Mouse (Mus musculus) frontal cortex, adult 2 months (tissue): ENCODE results near the gene Gzmf. TPM values are rescaled to one million over a fixed set of nuclear protein-coding genes. Genes with fewer than 3 reads are reported as not detected.
"Not testable (repeated sequence)": the region's sequence is repeated elsewhere in the genome, so short reads cannot be mapped to it uniquely, and the experiment has no call there.

Source experiments
- DNase-seq, 2 experiments: peaks; one replicate each; pipeline ENCODE4 v3.0.0; 2022; ENCODE audit warnings: low spot score in 1 of 2; ENCODE audit errors: extremely low spot score in 1 of 2
- polyA plus RNA-seq: library from polyadenylated mRNA; depleted of rRNA; stranded (reverse); fragments of >200 nt; gene quantifications from 2 replicates; pipeline ENCODE4 v1.2.3, GENCODE M21; 2012; rRNA removed

Gene Gzmf
- 1.4 and 3.7 TPM in 2 replicates for polyA plus RNA-seq

- DNase-seq, result no peak
These were observed at the start of gene Gzmf for GRCm38 (mm10) chr14:56211317-56211716. TSS of gene Gzmf (minus strand) at chr14:56211417.

DNA sequence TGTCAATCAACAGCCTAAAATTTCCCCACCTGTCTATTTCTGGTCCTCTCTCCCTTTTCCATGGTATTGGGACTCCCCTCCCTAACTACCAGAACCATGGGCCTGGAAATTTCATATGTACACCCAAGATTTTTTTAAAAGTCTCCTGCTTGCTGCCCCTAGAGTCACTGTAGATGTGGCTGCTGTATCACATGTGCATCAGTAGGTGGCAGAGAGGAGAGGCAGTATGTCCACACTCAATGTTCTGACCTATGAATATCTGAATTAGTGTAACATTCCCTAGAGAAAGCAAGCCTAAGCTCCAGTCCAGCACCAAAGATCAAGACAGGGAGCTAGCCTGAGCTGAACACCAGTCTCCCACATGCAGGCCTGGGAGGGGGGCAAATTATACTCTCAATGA, 29.2 kb upstream of the Gzmf start:
- no peak for DNase-seq

GRCm38 (mm10) chr14:56234556-56234955, 23.3 kb upstream of the Gzmf start, which contains the start of gene Gzmc:
TSS of gene Gzmc (minus strand) at chr14:56234656.
- DNase-seq, result no peak

GRCm38 (mm10) chr14:56205613-56206012, 5.6 kb downstream of the Gzmf start:
- no peak for DNase-seq

- peak in 1 of 2 experiments; percentile 14 for DNase-seq
These were observed 6.2 kb downstream of the Gzmf start for GRCm38 (mm10) chr14:56205021-56205420.

- DNase-seq, result peak; percentile 15 to 83
These were observed 7.2 kb downstream of the Gzmf start for GRCm38 (mm10) chr14:56203975-56204374.

DNA sequence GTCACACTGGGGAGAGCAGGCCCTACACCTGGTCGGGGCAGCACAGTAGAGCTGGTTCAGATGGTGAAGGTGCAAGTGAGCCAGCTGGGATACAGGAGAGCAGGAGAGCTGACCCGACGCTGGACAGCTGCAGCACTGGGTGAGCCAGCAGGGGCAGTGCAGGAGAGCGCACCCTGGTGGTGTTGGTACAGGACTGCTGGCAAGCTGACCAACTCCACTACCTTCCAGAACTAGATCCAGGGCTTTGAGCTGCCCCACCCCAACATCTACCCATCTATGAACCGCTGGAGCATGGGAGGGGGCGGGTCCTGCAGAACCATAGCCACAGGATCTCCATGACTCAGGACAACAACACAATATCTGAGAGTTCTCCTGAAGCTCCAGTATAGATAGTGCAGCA, 24.3 kb downstream of the Gzmf start:
- DNase-seq, result no peak

- DNase-seq, result no peak
These were observed 24.7 kb downstream of the Gzmf start for GRCm38 (mm10) chr14:56186521-56186920.

- DNase-seq, result peak in 1 of 2 experiments; percentile 45
These were observed 33.6 kb downstream of the Gzmf start for GRCm38 (mm10) chr14:56177651-56178050.

DNA sequence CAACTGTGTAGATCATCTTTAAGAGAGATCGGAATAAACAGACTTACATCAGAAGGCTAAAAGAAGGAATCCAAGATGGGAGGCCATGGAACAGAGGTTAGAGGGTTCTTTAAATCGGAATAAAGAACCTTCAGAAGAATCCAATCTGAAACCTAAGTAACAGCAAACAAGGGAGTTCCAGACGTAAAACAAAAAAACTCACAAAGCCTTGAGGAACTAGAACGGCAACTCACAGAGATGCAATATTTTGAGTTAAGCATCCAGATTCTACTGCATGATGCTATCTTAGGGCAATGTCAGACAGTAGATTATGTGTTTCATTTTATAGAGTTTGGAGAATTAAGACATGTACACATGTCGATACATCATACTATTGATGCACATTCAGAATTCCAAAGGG, 36.7 kb downstream of the Gzmf start, which contains the start of gene Gzmn:
Gzmn (minus strand) TSS at position 101 of the 400 bp plus-strand sequence.
- DNase-seq, result no peak

GRCm38 (mm10) chr14:56173396-56173795, 37.8 kb downstream of the Gzmf start:
- peak in 1 of 2 experiments; percentile 12 for DNase-seq

- no peak for DNase-seq
These were observed 38.5 kb downstream of the Gzmf start for GRCm38 (mm10) chr14:56172744-56173143.

DNA sequence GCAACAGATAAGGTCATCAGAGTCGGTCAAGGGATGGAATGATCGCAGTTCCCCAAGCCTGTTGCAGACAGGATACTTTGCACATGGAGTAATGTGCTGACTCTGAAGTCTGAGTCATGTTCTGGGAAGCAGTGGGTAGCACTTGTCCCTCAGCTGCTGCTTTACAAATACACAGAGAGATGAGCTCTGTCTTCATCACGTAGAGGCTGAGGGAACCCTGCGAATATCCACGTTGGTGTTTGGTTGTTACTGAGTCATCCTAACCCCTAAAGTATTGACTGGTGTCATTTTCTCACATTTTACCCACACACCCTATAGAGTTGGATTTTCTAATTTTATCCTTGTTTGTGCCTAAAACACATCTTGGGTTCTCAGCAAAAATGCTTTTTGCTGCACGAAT, 43.2 kb downstream of the Gzmf start:
- DNase-seq, result peak; percentile 61 to 66

- DNase-seq, result no peak
These were observed 49.1 kb downstream of the Gzmf start for GRCm38 (mm10) chr14:56162109-56162508.

DNA sequence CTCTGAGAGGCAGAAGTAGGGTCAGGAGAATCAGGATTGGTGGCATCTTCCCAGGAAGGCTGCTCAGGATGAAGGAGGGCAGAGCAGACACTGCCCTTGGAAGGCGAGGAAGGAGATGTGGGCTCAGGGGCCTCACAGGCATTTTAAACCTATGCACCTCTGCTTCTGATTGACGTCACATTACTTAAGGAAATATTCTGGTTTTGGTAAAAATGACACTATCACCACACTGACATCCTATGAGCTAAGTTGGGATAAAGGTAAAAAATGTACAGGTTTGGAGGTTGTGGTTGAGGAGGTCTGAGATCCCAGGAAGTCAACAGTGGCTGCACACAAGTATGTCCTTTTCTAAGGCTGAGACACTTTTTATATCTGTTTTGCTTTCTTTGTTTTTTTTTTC, 51.7 kb downstream of the Gzmf start, which contains the start of gene Gzmg:
Gzmg (minus strand) TSS at position 101 of the 400 bp plus-strand sequence.
- DNase-seq, result not testable (repeated sequence)

DNA sequence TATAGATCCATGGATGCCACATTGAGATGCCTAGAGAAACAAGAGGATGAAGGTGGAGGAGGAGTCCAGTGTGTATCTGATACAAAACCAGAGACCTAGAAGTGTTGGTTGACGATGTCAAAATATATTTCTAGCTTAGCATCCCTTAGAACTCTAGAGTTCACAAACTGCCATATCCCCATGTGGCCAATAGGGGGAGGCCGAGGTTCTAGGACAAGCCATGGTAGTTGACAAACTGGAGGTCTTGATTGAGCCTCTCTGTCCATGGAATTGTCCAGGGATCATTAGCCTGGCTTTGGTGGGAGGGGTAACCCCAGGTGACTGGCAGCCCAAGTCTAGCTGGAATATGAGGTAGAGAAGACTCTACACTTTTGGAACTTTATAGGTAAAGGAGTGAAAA, 55.9 kb downstream of the Gzmf start:
- DNase-seq, result no peak

Other genes starting within 250 kb of the Gzmf start
- not detected in 2 replicates for gene Mcpt1, start 193.4 kb downstream of the Gzmf start, polyA plus RNA-seq
- not detected in 2 replicates for gene Mcpt9, start 180.9 kb downstream of the Gzmf start, polyA plus RNA-seq
- gene Mcpt2, start 169.4 kb downstream of the Gzmf start, polyA plus RNA-seq, result not detected in 2 replicates
- 0.10 TPM in 1 of 2 replicates, not detected in the other for gene Mcpt4, start 149.1 kb downstream of the Gzmf start, polyA plus RNA-seq
- gene Mcpt8, start 126.1 kb downstream of the Gzmf start, polyA plus RNA-seq, result not detected in 2 replicates
- gene Ctsg, start 108.8 kb downstream of the Gzmf start, polyA plus RNA-seq, result 0.20 TPM in 1 of 2 replicates, not detected in the other
- 0.34 and 1.3 TPM in 2 replicates for gene Gzme, start 90.8 kb downstream of the Gzmf start, polyA plus RNA-seq
- 1.2 and 3.4 TPM in 2 replicates for gene Gzmd, start 78.8 kb downstream of the Gzmf start, polyA plus RNA-seq
- gene Gzmg, start 51.8 kb downstream of the Gzmf start, polyA plus RNA-seq, result 1.4 and 3.8 TPM in 2 replicates
- gene Gzmn, start 36.8 kb downstream of the Gzmf start, polyA plus RNA-seq, result not detected in 2 replicates
- gene Gzmc, start 23.2 kb upstream of the Gzmf start, polyA plus RNA-seq, result 0.62 and 1.6 TPM in 2 replicates
- 0.08 and 0.21 TPM in 2 replicates for gene Gzmb, start 50.8 kb upstream of the Gzmf start, polyA plus RNA-seq
- 0.02 and 0.04 TPM in 2 replicates for gene Atp12a, start 153.7 kb upstream of the Gzmf start, polyA plus RNA-seq
- 0.44 and 0.78 TPM in 2 replicates for gene Rnf17, start 191.2 kb upstream of the Gzmf start, polyA plus RNA-seq